Mouse (Mus musculus) erythroblast, embryonic 14.5 days (primary cell): ENCODE measurements around the gene Grip1.

Source experiments
- GATA1 ChIP-seq: IDR thresholded peaks from 2 replicates; pipeline ENCODE4 v1.6.1; 2012; ENCODE audit warnings: low read length, inconsistent platforms, mixed read lengths
- TAL1 ChIP-seq: IDR thresholded peaks from 3 replicates; pipeline ENCODE4 v1.6.1; 2012; ENCODE audit warnings: low read length, inconsistent platforms, mixed read lengths

DNA sequence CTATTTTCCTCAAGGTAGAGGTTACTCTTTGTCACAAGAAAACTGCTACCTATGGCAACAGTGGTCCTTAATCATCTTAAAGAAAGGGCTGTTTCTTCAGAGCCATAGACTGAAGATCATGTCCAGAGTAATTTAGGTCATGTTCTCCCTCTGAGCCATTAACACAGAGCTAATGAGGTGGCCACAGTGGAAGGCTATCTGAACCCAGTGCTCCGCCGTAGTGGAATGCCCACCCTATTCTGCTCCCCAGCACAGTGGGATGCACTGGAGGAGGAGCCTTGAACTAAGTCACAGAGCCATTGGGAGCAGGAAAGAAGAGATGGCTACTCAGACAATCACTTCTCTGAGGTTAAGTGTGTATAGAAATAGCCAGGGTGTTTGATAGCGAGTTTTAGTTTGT, 133.3 kb downstream of the Grip1 start:
- TF ChIP-seq GATA1 (no peak), TAL1 (no peak)
